Mouse (Mus musculus) hindbrain, postnatal 0 days (tissue): ENCODE measurements around the gene Add3. TPM values are rescaled to one million over a fixed set of nuclear protein-coding genes. Genes with fewer than 3 reads are reported as not detected.

Experiments
- ATAC-seq: fragments of 200-750 bp; cut with Nextera tagmentation; 2 replicates; pipeline ENCODE4 v1.8.0; 2017; ENCODE audit warnings: mild to moderate bottlenecking, moderate TSS enrichment, moderate library complexity
- DNase-seq: peaks from one replicate; pipeline ENCODE4 v3.0.0-alpha.2; 2015; ENCODE audit warnings: low spot score
- H3K27ac ChIP-seq: fragments of 300-500 bp; sonication (generic); 2 replicates; pipeline ENCODE4 v1.5.1; 2014; ENCODE audit warnings: mild to moderate bottlenecking
- H3K27me3 ChIP-seq: fragments of 300-500 bp; sonication (generic); 2 replicates; pipeline ENCODE4 v1.6.1; 2014; ENCODE audit warnings: low read length, mixed read lengths; ENCODE audit not compliant: insufficient read depth
- H3K36me3 ChIP-seq: fragments of 300-500 bp; sonication (generic); 2 replicates; pipeline ENCODE4 v1.6.1; 2014; ENCODE audit warnings: low read length, mixed read lengths; ENCODE audit not compliant: insufficient read depth
- H3K4me1 ChIP-seq: fragments of 300-500 bp; sonication (generic); 2 replicates; pipeline ENCODE4 v1.6.1; 2014; ENCODE audit warnings: antibody characterized with exemption, low read length, mixed read lengths; ENCODE audit not compliant: insufficient read depth
- H3K4me2 ChIP-seq: fragments of 300-500 bp; sonication (generic); 2 replicates; pipeline ENCODE4 v1.6.1; 2014; ENCODE audit warnings: low read depth, mild to moderate bottlenecking, low read length, moderate library complexity, mixed read lengths
- H3K4me3 ChIP-seq: fragments of 300-500 bp; sonication (generic); 2 replicates; pipeline ENCODE4 v1.5.1; 2014; ENCODE audit warnings: low read length
- H3K9ac ChIP-seq: fragments of 300-500 bp; sonication (generic); replicated peaks from 2 replicates; pipeline ENCODE4 v1.6.1; 2014; ENCODE audit warnings: mild to moderate bottlenecking, low read length, moderate library complexity, mixed read lengths
- H3K9me3 ChIP-seq: fragments of 300-500 bp; sonication (generic); 2 replicates; pipeline ENCODE4 v1.6.1; 2016; ENCODE audit warnings: low read length, mixed read lengths
- CTCF ChIP-seq: IDR thresholded peaks from 2 replicates; pipeline ENCODE4 v1.5.1; 2016; ENCODE audit warnings: antibody characterized with exemption, control low read depth, low read depth
- WGBS: fragments of 180-500 bp; shearing (Covaris S2); extraction: QIAGEN DNeasy Blood & Tissue Kit; methylation state at CpG from one replicate; pipeline ENCODE4 v1.1.7; 2014; 5-methylcytosine and 5-hydroxymethylcytosine counted together
- polyA plus RNA-seq: library from polyadenylated mRNA; unstranded; fragments of >200 nt; fragmentation: Nextera tagmentation; extraction: Ambion mirVana; gene quantifications from 2 replicates; pipeline ENCODE4 v1.2.1, GENCODE M21; 2015
- total RNA-seq: library from RNA; depleted of rRNA; stranded (reverse); fragments of >200 nt; gene quantifications from 2 replicates; pipeline ENCODE4 v1.2.3, GENCODE M21; 2014; rRNA removed

Gene Add3
- 49.7 and 56.7 TPM in 2 replicates for total RNA-seq
- polyA plus RNA-seq: 65.2 and 68.8 TPM in 2 replicates

DNA sequence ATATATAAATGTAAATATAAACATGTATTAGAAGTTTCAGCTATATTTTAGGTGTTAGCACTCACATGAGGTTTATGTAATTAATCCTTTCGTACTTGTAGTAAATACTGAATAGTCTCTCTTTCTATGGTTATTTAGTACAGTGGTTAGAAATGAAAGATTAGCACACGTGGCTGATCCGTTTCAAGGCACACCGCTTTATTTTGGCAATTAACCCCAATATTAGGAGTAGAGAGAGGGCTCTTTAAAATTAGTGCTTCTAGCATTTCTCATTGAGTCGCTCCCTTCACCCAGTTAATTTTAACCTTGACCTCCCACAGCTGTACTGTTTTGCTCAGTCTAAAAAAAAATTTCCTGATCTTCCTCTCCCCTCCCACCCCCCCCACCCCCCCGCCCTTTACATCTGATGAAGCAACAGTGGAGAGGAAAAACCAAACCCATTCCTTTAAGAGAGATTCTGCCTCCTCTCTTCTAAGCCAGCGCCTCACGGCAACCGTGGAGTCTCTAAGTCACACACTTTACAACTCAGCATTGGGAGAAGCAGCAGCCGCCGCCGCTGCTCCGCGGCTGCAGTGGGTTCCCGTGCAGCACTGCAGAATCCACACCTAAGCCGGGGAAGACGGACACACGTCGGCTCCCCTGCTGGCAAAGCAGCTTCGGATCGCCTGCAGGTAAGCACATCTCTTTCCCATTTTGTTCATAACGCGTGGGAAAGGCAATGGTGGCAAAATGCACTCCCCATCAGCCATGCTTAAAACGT is at the start of gene Add3:
Gene Add3, plus strand, starts transcription at position 400 of the 760 bp plus-strand sequence.
- 6% methylated on average over 24 of the region's 24 CpGs for WGBS
- no peaks in the 10 kb centered on the region for H3K9me3 ChIP-seq
- no peak for ATAC-seq

DNA sequence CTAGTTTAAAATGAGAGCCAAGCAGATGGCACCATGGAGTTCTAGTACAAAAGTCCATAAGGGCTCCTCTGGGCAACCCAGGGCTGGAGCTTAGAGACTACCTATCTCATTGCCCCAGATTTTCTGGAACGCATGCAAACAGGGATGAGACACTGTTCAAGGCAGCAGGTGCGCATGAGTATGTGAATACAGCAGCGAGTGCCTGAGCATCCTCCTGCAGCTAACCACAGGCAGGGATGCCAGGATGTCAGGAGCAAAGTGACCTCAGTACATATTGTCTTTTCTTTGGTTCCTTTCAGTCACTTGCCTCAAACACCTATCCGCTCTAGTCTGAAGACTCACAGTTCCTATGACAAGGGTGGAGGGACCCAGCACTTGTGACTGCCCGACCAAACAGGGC is 49.6 kb upstream of the Add3 start:
- H3K36me3 ChIP-seq: no peaks in the 10 kb centered on the region
- no peak overlapping the region for H3K9ac ChIP-seq
- H3K4me1 ChIP-seq: peaks cover 8% of the 10 kb centered on the region; the same call in 1 of the 2 replicates
- H3K27ac ChIP-seq: peak overlapping the region; percentile 36; the same call in 1 of the 2 replicates
- H3K4me2 ChIP-seq: no peak overlapping the region
- WGBS: 82% methylated on average over 5 of the region's 5 CpGs
- ATAC-seq (no peak), DNase-seq (no peak)
- no peak overlapping the region for H3K4me3 ChIP-seq
- H3K27me3 ChIP-seq: no peaks in the 10 kb centered on the region
- TF ChIP-seq CTCF: no peak
- no peaks in the 10 kb centered on the region for H3K9me3 ChIP-seq

More for the DNA sequence above, at the start of gene Add3:
- no peaks in the 10 kb centered on the region for H3K27me3 ChIP-seq
- peak within 1 kb of the TSS; percentile 75 for H3K9ac ChIP-seq
- H3K4me3 ChIP-seq: peak within 1 kb of the TSS; percentile 93
- no peaks in the 10 kb centered on the region for H3K36me3 ChIP-seq
- TF ChIP-seq CTCF: peak; percentile 31; the same call in 1 of the 2 replicates
- DNase-seq: peak; percentile 82
- peak within 1 kb of the TSS; percentile 91 for H3K4me2 ChIP-seq
- peak within 1 kb of the TSS; percentile 91 for H3K27ac ChIP-seq
- peaks cover 12% of the 10 kb centered on the region; the same call in 1 of the 2 replicates for H3K4me1 ChIP-seq

DNA sequence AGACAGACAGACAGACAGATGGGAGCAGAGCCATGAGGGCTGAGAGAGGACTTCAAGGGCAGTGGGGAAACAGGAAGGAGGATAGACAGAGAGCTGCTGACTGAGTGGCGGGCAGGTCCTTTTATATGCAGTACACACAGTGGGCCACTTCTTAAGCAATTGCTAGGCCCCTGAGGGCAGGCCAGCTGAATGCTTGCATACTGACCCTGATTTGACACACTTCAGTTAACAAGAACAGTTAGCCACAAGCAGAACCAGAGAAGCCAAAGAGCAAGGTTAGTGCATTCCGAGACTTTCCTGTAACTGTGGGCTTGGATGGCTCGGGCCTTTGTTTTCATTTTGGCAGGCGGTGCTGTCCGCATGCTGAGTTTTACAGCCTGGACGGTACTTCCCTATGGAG is 48.0 kb upstream of the Add3 start:
- H3K36me3 ChIP-seq: no peaks in the 10 kb centered on the region
- no peak for ATAC-seq
- H3K4me1 ChIP-seq: peaks cover 6% of the 10 kb centered on the region; the same call in 1 of the 2 replicates
- H3K27me3 ChIP-seq: no peaks in the 10 kb centered on the region
- H3K9me3 ChIP-seq: no peaks in the 10 kb centered on the region
- no peak overlapping the region for H3K9ac ChIP-seq
- H3K4me2 ChIP-seq: no peak overlapping the region
- TF ChIP-seq CTCF: no peak
- no peak overlapping the region for H3K4me3 ChIP-seq
- DNase-seq: no peak
- no peak overlapping the region for H3K27ac ChIP-seq
- WGBS: 68% methylated on average over 6 of the region's 6 CpGs

DNA sequence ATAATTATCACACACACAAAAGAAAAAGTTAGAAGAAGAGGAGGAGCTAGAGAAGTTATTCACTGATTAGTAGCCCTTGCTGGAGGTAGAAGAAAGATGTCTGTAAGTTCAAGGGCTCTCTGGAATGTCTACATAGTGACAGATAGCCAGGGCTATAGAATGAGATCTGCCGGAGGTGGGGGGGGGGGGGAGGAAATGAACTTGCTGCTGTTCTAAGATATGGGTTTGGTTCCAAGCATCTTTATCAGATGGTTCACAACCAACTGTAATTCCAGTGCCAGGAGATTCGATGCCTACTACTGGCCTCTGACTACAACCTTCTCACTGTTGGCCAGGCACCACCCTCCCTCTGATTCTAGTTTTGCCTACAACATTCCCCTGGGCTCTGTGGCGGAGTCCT is 46.9 kb upstream of the Add3 start:
- Histone ChIP-seq H3K4me1 (no peaks in the 10 kb centered on the region), H3K27ac (no peak overlapping the region), H3K9me3 (no peaks in the 10 kb centered on the region), H3K27me3 (no peaks in the 10 kb centered on the region), H3K4me3 (no peak overlapping the region), H3K36me3 (no peaks in the 10 kb centered on the region), H3K4me2 (no peak overlapping the region), H3K9ac (no peak overlapping the region)
- WGBS: 86% methylated on average over 3 of the region's 3 CpGs
- ATAC-seq (no peak), DNase-seq (no peak)
- no peak for TF ChIP-seq CTCF

DNA sequence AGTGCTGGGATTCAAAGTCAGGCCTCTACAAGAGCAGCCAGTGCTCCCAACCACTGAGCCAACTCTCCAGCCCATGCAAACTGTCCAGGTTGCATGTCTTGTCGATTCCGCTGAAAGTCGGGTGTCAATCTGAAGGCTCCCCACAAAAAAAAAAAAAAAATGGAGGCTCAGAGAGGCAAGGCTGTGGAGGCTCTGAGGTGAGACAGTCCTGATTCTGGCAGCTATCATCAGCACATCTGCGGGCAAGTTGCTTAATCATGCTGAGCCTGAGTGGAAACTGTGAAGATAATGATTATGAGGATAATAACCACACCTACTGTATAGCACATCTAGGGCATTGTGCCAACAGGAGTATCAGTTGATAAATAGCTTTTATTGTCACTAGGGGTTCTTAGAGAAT is 45.6 kb upstream of the Add3 start:
- Histone ChIP-seq H3K4me3 (no peak overlapping the region), H3K27ac (no peak overlapping the region), H3K27me3 (no peaks in the 10 kb centered on the region), H3K9me3 (no peaks in the 10 kb centered on the region), H3K4me2 (no peak overlapping the region), H3K4me1 (no peaks in the 10 kb centered on the region), H3K36me3 (no peaks in the 10 kb centered on the region), H3K9ac (no peak overlapping the region)
- no peak for ATAC-seq
- no peak for DNase-seq
- no peak for TF ChIP-seq CTCF
- 89% methylated on average over 4 of the region's 4 CpGs for WGBS

DNA sequence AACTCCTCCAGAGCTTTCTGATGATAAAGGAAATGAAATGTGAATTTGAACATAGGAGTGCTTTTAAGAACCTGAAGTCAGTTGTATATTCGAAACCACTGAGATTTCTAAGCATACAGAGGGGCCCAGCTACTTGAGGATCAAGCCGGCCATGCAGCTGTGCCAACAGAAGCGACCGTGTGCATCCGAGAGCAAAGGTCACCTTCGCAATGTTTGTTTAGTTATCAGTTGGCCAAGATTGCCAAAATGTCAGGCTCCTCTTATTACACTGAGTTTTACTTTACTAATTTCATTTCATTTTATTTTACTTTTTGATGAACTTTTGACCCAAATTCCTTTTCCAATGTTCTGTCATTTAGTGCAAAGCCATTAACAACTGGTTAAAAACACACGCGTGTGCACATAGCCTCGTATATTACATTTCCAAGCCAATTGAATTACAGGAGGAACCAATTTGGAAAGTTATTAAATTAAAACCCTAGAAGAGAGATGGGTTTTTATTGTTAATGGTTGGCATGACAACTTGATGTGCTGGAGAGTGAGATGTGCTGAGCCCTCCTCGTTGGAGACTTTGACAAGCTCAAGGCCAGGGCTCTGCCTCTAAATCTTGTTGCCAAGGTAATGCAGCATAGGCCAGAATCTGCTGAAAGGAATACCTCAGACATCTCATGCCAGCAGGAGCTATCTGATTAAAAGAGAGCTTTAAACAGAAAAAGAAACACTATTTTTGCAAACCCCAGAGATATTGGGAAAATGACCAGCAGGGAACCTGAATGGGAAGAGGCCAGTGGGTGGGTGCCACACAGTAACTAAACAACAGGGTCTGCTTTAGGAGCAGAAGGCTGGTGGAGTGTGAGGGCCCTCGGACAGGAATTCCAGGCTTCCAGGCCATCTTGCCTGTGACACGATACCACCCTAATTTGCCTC is 38.6 kb upstream of the Add3 start:
- H3K27ac ChIP-seq: no peak overlapping the region
- no peaks in the 10 kb centered on the region for H3K27me3 ChIP-seq
- H3K9ac ChIP-seq: no peak overlapping the region
- DNase-seq (no peak), ATAC-seq (no peak)
- H3K4me2 ChIP-seq: no peak overlapping the region
- H3K36me3 ChIP-seq: no peaks in the 10 kb centered on the region
- 68% methylated on average over 12 of the region's 12 CpGs for WGBS
- no peak for TF ChIP-seq CTCF
- no peak overlapping the region for H3K4me3 ChIP-seq
- no peaks in the 10 kb centered on the region for H3K9me3 ChIP-seq
- no peaks in the 10 kb centered on the region for H3K4me1 ChIP-seq
